ENCODE assay signal across 15 mouse cellular contexts in the genomic region with DNA sequence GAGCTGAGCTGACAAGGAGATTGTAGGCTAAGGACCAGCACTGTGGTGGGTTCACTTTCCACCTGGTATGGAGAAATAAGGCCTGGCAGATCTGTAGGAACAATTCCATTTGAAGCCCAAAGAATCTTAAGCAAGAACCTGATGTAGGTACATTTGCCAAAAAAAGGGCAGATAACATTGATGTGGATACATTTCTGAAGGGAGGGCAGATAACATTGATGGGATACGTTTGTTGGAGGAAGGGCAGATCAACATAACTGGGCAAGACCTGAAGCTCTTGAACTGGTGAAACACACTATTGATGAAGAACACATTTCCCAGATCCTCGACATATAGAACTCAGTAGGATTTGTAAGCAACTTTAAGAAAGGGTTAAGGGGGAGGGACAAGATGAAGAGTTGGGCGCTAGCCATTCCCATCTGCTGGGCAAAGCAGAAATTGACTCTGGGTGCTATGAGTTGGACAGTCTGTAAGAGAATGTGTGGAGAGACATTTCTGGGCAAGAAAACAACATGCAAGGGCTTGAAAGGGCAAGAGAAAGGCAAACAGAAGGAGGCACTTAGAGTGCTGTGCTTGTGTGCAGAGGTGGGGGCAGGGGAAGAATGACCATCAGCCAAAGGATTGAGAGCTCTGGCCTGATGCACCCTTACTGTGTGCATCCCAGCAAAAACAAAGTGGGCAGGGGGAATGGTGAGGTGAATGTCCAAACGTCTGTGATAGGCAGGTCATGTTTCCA. TPM values are rescaled to one million over a fixed set of nuclear protein-coding genes. Genes with fewer than 3 reads are reported as not detected.
"Had no signal": no experiment of that assay in that cellular context is flagged by ENCODE, and none has a peak within 500 bp of the region (broad histone marks: within the 10 kb centered on the region; RNA-seq: fewer than 3 reads in every experiment).

No protein-coding gene starts in this region.

- H3K9ac ChIP-seq: kidney, embryonic 15.5 days; limb, embryonic 15.5 days; liver, embryonic 13.5 days; lung, embryonic 15.5 days; midbrain, embryonic 12.5 days had no signal

- ATAC-seq: intestine, embryonic 16.5 days; midbrain, embryonic 16.5 days had no signal

- H3K9me3 ChIP-seq: kidney, embryonic 15.5 days; limb, embryonic 15.5 days; liver, embryonic 13.5 days; lung, embryonic 15.5 days; midbrain, embryonic 12.5 days had no signal

- DNase-seq: kidney, adult 2 months; kidney, postnatal 14 days; liver, embryonic 13.5 days; right cerebral cortex, adult 18-20 months; right cerebral cortex, postnatal 25 days; thymus, adult 18-20 months; thymus, postnatal 25 days had no signal

- H3K36me3 ChIP-seq: kidney, embryonic 15.5 days; limb, embryonic 15.5 days; liver, embryonic 13.5 days; lung, embryonic 15.5 days; midbrain, embryonic 12.5 days had no signal

- H3K4me2 ChIP-seq: kidney, embryonic 15.5 days; limb, embryonic 15.5 days; liver, embryonic 13.5 days; lung, embryonic 15.5 days; midbrain, embryonic 12.5 days had no signal

- H3K27ac ChIP-seq: kidney, embryonic 15.5 days; left cerebral cortex, adult 2 months; limb, embryonic 15.5 days; liver, embryonic 13.5 days; lung, embryonic 15.5 days; midbrain, embryonic 12.5 days had no signal

- H3K4me3 ChIP-seq: kidney, embryonic 15.5 days; left cerebral cortex, adult 2 months; limb, embryonic 15.5 days; liver, embryonic 13.5 days; lung, embryonic 15.5 days; midbrain, embryonic 12.5 days had no signal

- H3K27me3 ChIP-seq: limb, embryonic 15.5 days; lung, embryonic 15.5 days had no signal

RNA-seq across cellular contexts. Expression of gene Tsku, which starts 48.8 kb away (rescaled TPM):
- total RNA-seq: megakaryocyte-erythroid progenitor cell, adult 5-6 weeks had no signal
